In the genomic region with DNA sequence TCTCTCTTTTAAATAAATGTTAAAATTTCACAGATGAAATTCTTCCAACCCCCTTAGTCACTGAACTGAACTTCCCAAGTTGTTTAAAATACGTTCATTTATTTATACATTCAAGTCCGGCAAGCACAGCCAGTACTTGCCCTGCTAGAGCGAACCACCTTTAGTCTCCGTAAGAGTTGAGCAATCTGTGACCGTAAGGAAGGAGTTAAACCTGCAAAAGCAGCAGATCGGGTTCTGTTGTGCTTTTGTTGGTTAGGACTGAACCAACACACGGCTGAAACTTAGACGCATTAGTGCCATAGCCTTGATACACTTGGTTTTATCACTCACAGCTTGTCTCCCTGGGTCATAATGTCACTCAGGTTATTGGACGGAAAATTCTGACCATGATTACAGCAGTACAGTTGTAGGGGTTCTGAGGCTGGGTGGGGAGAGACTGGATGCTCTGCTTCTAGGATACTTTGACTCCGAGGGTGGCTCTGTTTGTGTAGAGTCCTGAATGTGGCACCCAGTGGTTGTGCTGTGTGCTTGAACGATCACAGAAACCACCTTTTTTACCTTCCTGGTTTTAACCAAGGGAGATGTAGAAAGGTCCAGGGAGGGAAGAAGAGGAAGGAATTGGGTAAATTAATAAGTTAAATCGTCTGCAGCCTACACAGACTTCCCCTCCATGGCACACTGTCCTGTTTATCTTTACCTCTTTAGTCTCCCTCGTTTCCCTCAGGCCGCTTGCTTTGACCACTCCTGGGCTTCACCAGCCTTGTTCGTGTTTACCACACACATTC, we compare ENCODE assay signal across 27 mouse cellular contexts. TPM values are rescaled to one million over a fixed set of nuclear protein-coding genes. Genes with fewer than 3 reads are reported as not detected.
DNase-seq lines count a peak whose midpoint lies in the region; ATAC-seq and TF ChIP-seq lines count a peak whose summit lies in the region.
"Had no signal": no experiment of that assay in that cellular context is flagged by ENCODE, and none has a peak within 500 bp of the region (broad histone marks: within the 10 kb centered on the region; RNA-seq: fewer than 3 reads in every experiment).

No protein-coding gene starts in this region.

- no peaks in the 10 kb centered on the region for H3K27me3 ChIP-seq in kidney, embryonic 14.5 days (ENCODE audit: control insufficient read depth, insufficient read depth, low read length)
- H3K27me3 ChIP-seq in liver, postnatal 0 days (ENCODE audit: insufficient read depth, low read length): no peaks in the 10 kb centered on the region
- H3K27me3 ChIP-seq in liver, embryonic 12.5 days (replicated peaks): no peaks in the 10 kb centered on the region
- no peaks in the 10 kb centered on the region for H3K27me3 ChIP-seq in midbrain, embryonic 15.5 days (replicated peaks)
- H3K27me3 ChIP-seq: CH12.LX; embryonic facial prominence, embryonic 13.5 days; heart, embryonic 13.5 days; hindbrain, embryonic 15.5 days; Patski had no signal

- no peak overlapping the region for H3K4me2 ChIP-seq in kidney, embryonic 14.5 days (replicated peaks; ENCODE audit: low read depth, low read length)
- peak overlapping the region; percentile 10; the same call in 1 of the 2 replicates for H3K4me2 ChIP-seq in liver, postnatal 0 days (ENCODE audit: low read depth, low read length)
- H3K4me2 ChIP-seq in liver, embryonic 12.5 days: no peak overlapping the region
- H3K4me2 ChIP-seq in midbrain, embryonic 15.5 days: no peak overlapping the region
- H3K4me2 ChIP-seq: embryonic facial prominence, embryonic 13.5 days; heart, embryonic 13.5 days; hindbrain, embryonic 15.5 days had no signal

- TF ChIP-seq EP300 in liver, postnatal 0 days (IDR thresholded peaks at IDR 0.05; ENCODE audit: low read depth): no peak

- ATAC-seq in kidney, embryonic 14.5 days (ENCODE audit: low FRiP score, low TSS enrichment): peak; percentile 35; the same call in 1 of the 2 replicates
- ATAC-seq in liver, postnatal 0 days: no peak
- no peak for ATAC-seq in liver, embryonic 12.5 days
- ATAC-seq in megakaryocyte progenitor cell, adult 5-6 weeks (replicated peaks; ENCODE audit: poor library complexity): peak; percentile 37; the same call in 1 of the 2 replicates
- ATAC-seq in midbrain, embryonic 15.5 days (replicated peaks): no peak
- ATAC-seq: activated CD4-positive, CD25-positive, alpha-beta regulatory T cell, adult 4 months; forebrain, embryonic 14.5 days; Patski had no signal

- no peak for DNase-seq in kidney, adult 9 months
- no peak for DNase-seq in liver, postnatal 0 days
- no peak for DNase-seq in cerebellum, adult 9-11 months
- DNase-seq: adrenal gland, postnatal 14 days; cerebellum, adult 11-12 months; cerebellum, postnatal 10 days; embryo, embryonic 11 days; gastrocnemius, adult 2 months; gastrocnemius, postnatal 25 days; heart, adult 11 months; heart, postnatal 36 days had no signal

- 0 out of 2 replicates have a peak, but pooled peaks cover 3% of the 10 kb centered on the region for H3K4me1 ChIP-seq in kidney, embryonic 14.5 days (ENCODE audit: control insufficient read depth, insufficient read depth, low read length)
- H3K4me1 ChIP-seq in liver, postnatal 0 days (ENCODE audit: insufficient read depth): peaks cover 6% of the 10 kb centered on the region; the same call in 1 of the 2 replicates
- peaks cover 35% of the 10 kb centered on the region for H3K4me1 ChIP-seq in liver, embryonic 12.5 days
- H3K4me1 ChIP-seq in midbrain, embryonic 15.5 days: no peaks in the 10 kb centered on the region; the same call in 1 of the 2 replicates

- WGBS in kidney, embryonic 14.5 days: 56% methylated on average over 15 of the region's 15 CpGs
- WGBS in liver, postnatal 0 days (ENCODE audit: insufficient replicate concordance): 47% methylated on average over 15 of the region's 15 CpGs
- 64% methylated on average over 15 of the region's 15 CpGs for WGBS in liver, embryonic 12.5 days (ENCODE audit: insufficient replicate concordance)
- WGBS in midbrain, embryonic 15.5 days: 77% methylated on average over 15 of the region's 15 CpGs

- H3K9me3 ChIP-seq in kidney, embryonic 14.5 days (ENCODE audit: control insufficient read depth, low read length): no peaks in the 10 kb centered on the region
- no peaks in the 10 kb centered on the region for H3K9me3 ChIP-seq in liver, postnatal 0 days (ENCODE audit: low read length)
- no peaks in the 10 kb centered on the region for H3K9me3 ChIP-seq in liver, embryonic 12.5 days (replicated peaks)
- no peaks in the 10 kb centered on the region for H3K9me3 ChIP-seq in midbrain, embryonic 15.5 days
- H3K9me3 ChIP-seq: embryonic facial prominence, embryonic 13.5 days; forebrain, embryonic 10.5 days; heart, embryonic 13.5 days; hindbrain, embryonic 15.5 days had no signal

- H3K4me3 ChIP-seq in kidney, embryonic 14.5 days (ENCODE audit: low read length): no peak overlapping the region
- H3K4me3 ChIP-seq in liver, postnatal 0 days (ENCODE audit: low read depth, low read length): no peak overlapping the region
- H3K4me3 ChIP-seq in liver, embryonic 12.5 days: no peak overlapping the region
- no peak overlapping the region for H3K4me3 ChIP-seq in midbrain, embryonic 15.5 days
- H3K4me3 ChIP-seq: embryonic facial prominence, embryonic 13.5 days; forebrain, embryonic 10.5 days; gastrocnemius, adult 2 months; heart, embryonic 13.5 days; hindbrain, embryonic 15.5 days had no signal

- peaks cover 2% of the 10 kb centered on the region; the same call in 1 of the 2 replicates for H3K36me3 ChIP-seq in kidney, embryonic 14.5 days (ENCODE audit: control insufficient read depth, insufficient read depth, low read length)
- 0 out of 2 replicates have a peak, but pooled peaks cover 3% of the 10 kb centered on the region for H3K36me3 ChIP-seq in liver, postnatal 0 days (replicated peaks; ENCODE audit: insufficient read depth, low read length)
- peaks cover 12% of the 10 kb centered on the region; the same call in 1 of the 2 replicates for H3K36me3 ChIP-seq in liver, embryonic 12.5 days
- H3K36me3 ChIP-seq in midbrain, embryonic 15.5 days (replicated peaks): no peaks in the 10 kb centered on the region
- H3K36me3 ChIP-seq: embryonic facial prominence, embryonic 13.5 days; hindbrain, embryonic 15.5 days had no signal

- no peak for TF ChIP-seq CTCF in liver, postnatal 0 days (IDR thresholded peaks at IDR 0.05; ENCODE audit: low read depth)

- no peak overlapping the region for H3K27ac ChIP-seq in kidney, embryonic 14.5 days (ENCODE audit: low read depth, low read length)
- no peak overlapping the region for H3K27ac ChIP-seq in liver, postnatal 0 days (ENCODE audit: low read depth)
- H3K27ac ChIP-seq in liver, embryonic 12.5 days: no peak overlapping the region
- no peak overlapping the region for H3K27ac ChIP-seq in midbrain, embryonic 15.5 days
- H3K27ac ChIP-seq: embryonic facial prominence, embryonic 13.5 days; forebrain, embryonic 10.5 days; gastrocnemius, adult 2 months; heart, embryonic 13.5 days; hindbrain, embryonic 15.5 days had no signal

- H3K9ac ChIP-seq in kidney, embryonic 14.5 days (ENCODE audit: low read depth, low read length): no peak overlapping the region
- H3K9ac ChIP-seq in liver, postnatal 0 days (replicated peaks): no peak overlapping the region
- H3K9ac ChIP-seq in liver, embryonic 12.5 days: no peak overlapping the region
- H3K9ac ChIP-seq in midbrain, embryonic 15.5 days: no peak overlapping the region
- H3K9ac ChIP-seq: embryonic facial prominence, embryonic 13.5 days; heart, embryonic 13.5 days; hindbrain, embryonic 15.5 days had no signal

RNA-seq across cellular contexts. Expression of gene Ptpra, which starts 11.4 kb away (rescaled TPM):
- 64.3 and 107 TPM in 2 replicates for polyA plus RNA-seq in kidney, embryonic 14.5 days (2014; fragmentation: Nextera tagmentation; extraction: Ambion mirVana)
- polyA plus RNA-seq in liver, postnatal 0 days (2015; fragmentation: Nextera tagmentation; extraction: Ambion mirVana): 18.4 and 18.7 TPM in 2 replicates
- 51.3 and 57.7 TPM in 2 replicates for polyA plus RNA-seq in liver, embryonic 12.5 days (2016; fragmentation: Nextera tagmentation; extraction: Ambion mirVana)
- total RNA-seq in megakaryocyte progenitor cell, adult 5-6 weeks (2015): 47.2 and 67.1 TPM in 2 replicates
- 123 and 143 TPM in 2 replicates for total RNA-seq in megakaryocyte progenitor cell, adult 5-6 weeks (2017)
- 136 and 142 TPM in 2 replicates for polyA plus RNA-seq in midbrain, embryonic 15.5 days (2015; fragmentation: Nextera tagmentation; extraction: Ambion mirVana)

RNA-seq across cellular contexts. Expression of gene Pced1a, which starts 37.0 kb away (rescaled TPM):
- polyA plus RNA-seq in kidney, embryonic 14.5 days (2014; fragmentation: Nextera tagmentation; extraction: Ambion mirVana): 13.0 and 15.0 TPM in 2 replicates
- polyA plus RNA-seq in liver, postnatal 0 days (2015; fragmentation: Nextera tagmentation; extraction: Ambion mirVana): 3.8 TPM in 2 replicates
- 5.2 and 5.7 TPM in 2 replicates for polyA plus RNA-seq in liver, embryonic 12.5 days (2016; fragmentation: Nextera tagmentation; extraction: Ambion mirVana)
- total RNA-seq in megakaryocyte progenitor cell, adult 5-6 weeks (2015): 10.3 and 15.5 TPM in 2 replicates
- total RNA-seq in megakaryocyte progenitor cell, adult 5-6 weeks (2017): 11.7 and 13.6 TPM in 2 replicates
- polyA plus RNA-seq in midbrain, embryonic 15.5 days (2015; fragmentation: Nextera tagmentation; extraction: Ambion mirVana): 13.4 and 16.1 TPM in 2 replicates

RNA-seq across cellular contexts. Expression of gene Vps16, which starts 37.3 kb away (rescaled TPM):
- polyA plus RNA-seq in kidney, embryonic 14.5 days (2014; fragmentation: Nextera tagmentation; extraction: Ambion mirVana): 72.3 and 79.2 TPM in 2 replicates
- polyA plus RNA-seq in liver, postnatal 0 days (2015; fragmentation: Nextera tagmentation; extraction: Ambion mirVana): 19.4 and 22.8 TPM in 2 replicates
- 54.9 and 64.5 TPM in 2 replicates for polyA plus RNA-seq in liver, embryonic 12.5 days (2016; fragmentation: Nextera tagmentation; extraction: Ambion mirVana)
- 102 and 115 TPM in 2 replicates for total RNA-seq in megakaryocyte progenitor cell, adult 5-6 weeks (2015)
- 124 and 152 TPM in 2 replicates for total RNA-seq in megakaryocyte progenitor cell, adult 5-6 weeks (2017)
- polyA plus RNA-seq in midbrain, embryonic 15.5 days (2015; fragmentation: Nextera tagmentation; extraction: Ambion mirVana): 108 and 111 TPM in 2 replicates

RNA-seq across cellular contexts. Expression of gene Tmem239, which starts 55.2 kb away (rescaled TPM):
- not detected in 2 replicates for polyA plus RNA-seq in kidney, embryonic 14.5 days (2014; fragmentation: Nextera tagmentation; extraction: Ambion mirVana)
- not detected in 2 replicates for polyA plus RNA-seq in liver, postnatal 0 days (2015; fragmentation: Nextera tagmentation; extraction: Ambion mirVana)
- not detected in 2 replicates for polyA plus RNA-seq in liver, embryonic 12.5 days (2016; fragmentation: Nextera tagmentation; extraction: Ambion mirVana)
- not detected in 2 replicates for total RNA-seq in megakaryocyte progenitor cell, adult 5-6 weeks (2015)
- total RNA-seq in megakaryocyte progenitor cell, adult 5-6 weeks (2017): not detected in 2 replicates
- 0.22 TPM in 1 of 2 replicates, not detected in the other for polyA plus RNA-seq in midbrain, embryonic 15.5 days (2015; fragmentation: Nextera tagmentation; extraction: Ambion mirVana)
- total RNA-seq: adrenal gland, adult 18-20 months; adrenal gland, postnatal 14 days; CH12.LX; gastrocnemius, adult 2 months; gastrocnemius, postnatal 25 days; heart, postnatal 36 days had no signal
- polyA plus RNA-seq: activated CD4-positive, CD25-positive, alpha-beta regulatory T cell, adult 4 months; forebrain, embryonic 10.5 days; forebrain, embryonic 14.5 days; heart, postnatal 0 days; hindbrain, embryonic 11.5 days; Patski had no signal

RNA-seq across cellular contexts. Expression of gene 1700020A23Rik, which starts 56.4 kb away (rescaled TPM):
- polyA plus RNA-seq in kidney, embryonic 14.5 days (2014; fragmentation: Nextera tagmentation; extraction: Ambion mirVana): 0.40 TPM in 1 of 2 replicates, not detected in the other
- polyA plus RNA-seq in liver, postnatal 0 days (2015; fragmentation: Nextera tagmentation; extraction: Ambion mirVana): not detected in 2 replicates
- not detected in 2 replicates for polyA plus RNA-seq in liver, embryonic 12.5 days (2016; fragmentation: Nextera tagmentation; extraction: Ambion mirVana)
- not detected in 2 replicates for total RNA-seq in megakaryocyte progenitor cell, adult 5-6 weeks (2015)
- total RNA-seq in megakaryocyte progenitor cell, adult 5-6 weeks (2017): not detected in 2 replicates
- 0.69 TPM in 1 of 2 replicates, not detected in the other for polyA plus RNA-seq in midbrain, embryonic 15.5 days (2015; fragmentation: Nextera tagmentation; extraction: Ambion mirVana)
- total RNA-seq: adrenal gland, adult 18-20 months; adrenal gland, postnatal 14 days; CH12.LX; gastrocnemius, adult 2 months; gastrocnemius, postnatal 25 days; heart, postnatal 36 days had no signal
- polyA plus RNA-seq: activated CD4-positive, CD25-positive, alpha-beta regulatory T cell, adult 4 months; C2C12; embryonic facial prominence, embryonic 13.5 days; forebrain, embryonic 14.5 days; heart, embryonic 13.5 days; heart, postnatal 0 days; hindbrain, embryonic 11.5 days; Patski had no signal

Comparison
In these comparisons a context has a peak if more than half of its experiments do, and no peak if none do; other contexts are left out.
1. ATAC-seq: peak in kidney, embryonic 14.5 days (single experiment) and megakaryocyte progenitor cell, adult 5-6 weeks (single experiment); none in liver, postnatal 0 days (single experiment), liver, embryonic 12.5 days (single experiment) and midbrain, embryonic 15.5 days (single experiment).